Mouse (Mus musculus) layer of hippocampus, adult 8-10 months (tissue): Measurements from ENCODE around the gene Nfix. TPM values are rescaled to one million over a fixed set of nuclear protein-coding genes. Genes with fewer than 3 reads are reported as not detected.

Source experiments
- DNase-seq, 2 experiments: peaks; one replicate each; pipeline ENCODE4 v3.0.0; 2022; ENCODE audit warnings: low spot score in 2 of 2
- total RNA-seq, 4 experiments: library from RNA; stranded (reverse); gene quantifications; 2 replicates each; pipeline ENCODE4 v1.2.4; 2022

The Nfix gene
- total RNA-seq, 4 experiments from 2014 or later = 453 to 552 (median 494) TPM

- DNase-seq = no peak
These were observed 16.8 kb downstream of the Nfix start for GRCm38 (mm10) chr8:84783198-84783918.

- peak in 1 of 2 experiments; percentile 42 for DNase-seq
These were observed 17.5 kb downstream of the Nfix start for GRCm38 (mm10) chr8:84782680-84783079.

DNA sequence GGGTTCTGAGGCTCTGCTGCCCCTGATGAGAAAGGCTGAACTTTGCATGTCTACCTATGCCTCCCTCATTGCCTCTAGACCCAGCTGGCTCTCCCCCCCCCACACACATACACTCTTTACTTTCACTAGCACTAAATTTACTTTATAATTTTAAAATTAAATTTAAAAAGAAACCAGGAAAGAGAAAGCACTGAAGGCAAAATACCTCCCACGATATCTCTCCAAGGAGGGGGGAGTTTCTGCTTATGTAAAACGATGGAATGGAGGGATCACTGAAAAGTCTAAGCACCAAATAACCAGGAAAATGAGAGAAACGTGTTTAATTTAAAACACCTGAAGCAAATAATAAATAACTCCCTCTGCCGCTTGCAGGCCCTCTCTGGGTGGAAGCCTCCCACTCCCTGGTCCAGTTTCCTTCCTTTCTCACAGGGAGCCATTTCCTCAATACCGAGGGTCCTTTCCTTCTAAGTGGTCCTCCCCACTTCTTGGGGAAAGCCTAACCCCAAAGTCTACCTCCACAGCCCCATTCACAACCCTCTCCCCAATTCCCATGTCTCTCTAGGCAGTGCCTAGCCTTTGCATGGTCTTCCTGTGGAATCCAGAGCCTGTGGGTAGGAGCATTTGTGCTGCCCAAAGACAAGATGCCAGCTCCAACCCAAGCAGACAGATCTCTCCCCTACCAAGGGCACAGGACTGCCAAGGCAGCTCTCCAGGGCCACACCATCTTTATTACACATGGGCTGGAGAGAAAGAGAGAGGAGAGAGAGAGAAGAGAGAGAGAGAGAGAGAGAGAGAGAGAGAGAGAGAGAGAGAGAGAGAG lies 18.2 kb downstream of the Nfix start:
- no peak for DNase-seq

DNA sequence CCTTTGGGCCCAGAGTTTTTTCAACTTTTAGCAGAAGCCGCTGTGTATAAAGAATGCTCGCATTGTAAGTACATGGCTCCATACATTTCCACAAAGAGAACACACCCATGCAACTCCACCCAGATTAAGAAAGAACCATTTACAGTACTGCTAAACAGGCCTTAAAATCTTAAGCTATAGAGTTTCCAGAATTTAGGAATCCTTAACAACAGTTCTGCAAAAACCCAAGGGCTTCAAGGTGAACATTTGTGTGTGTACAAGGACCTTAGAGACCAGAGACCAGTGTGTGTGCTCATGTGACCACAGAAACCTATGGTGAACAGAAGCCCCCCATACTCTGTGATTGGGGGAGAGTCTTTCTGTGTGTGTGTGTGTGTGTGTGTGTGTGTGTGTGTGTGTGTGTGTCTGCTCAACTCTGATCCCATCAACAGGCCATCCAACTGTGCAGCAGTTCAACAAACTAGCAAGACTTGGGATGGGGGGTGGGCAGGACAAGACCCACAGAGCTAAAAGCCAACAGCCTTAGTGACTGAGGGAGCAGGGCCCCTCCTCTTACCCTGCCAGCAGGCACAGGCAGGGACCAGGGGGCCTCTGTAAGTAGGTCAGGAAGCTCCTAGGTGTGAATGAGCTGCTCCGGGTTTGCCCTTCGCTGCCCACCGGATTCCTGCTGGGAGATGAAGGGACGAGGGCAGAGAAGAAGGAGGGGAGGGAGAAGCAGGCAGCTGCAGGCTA lies 19.0 kb downstream of the Nfix start:
- DNase-seq = no peak

GRCm38 (mm10) chr8:84780225-84780555 lies 20.0 kb downstream of the Nfix start:
- DNase-seq = no peak

DNA sequence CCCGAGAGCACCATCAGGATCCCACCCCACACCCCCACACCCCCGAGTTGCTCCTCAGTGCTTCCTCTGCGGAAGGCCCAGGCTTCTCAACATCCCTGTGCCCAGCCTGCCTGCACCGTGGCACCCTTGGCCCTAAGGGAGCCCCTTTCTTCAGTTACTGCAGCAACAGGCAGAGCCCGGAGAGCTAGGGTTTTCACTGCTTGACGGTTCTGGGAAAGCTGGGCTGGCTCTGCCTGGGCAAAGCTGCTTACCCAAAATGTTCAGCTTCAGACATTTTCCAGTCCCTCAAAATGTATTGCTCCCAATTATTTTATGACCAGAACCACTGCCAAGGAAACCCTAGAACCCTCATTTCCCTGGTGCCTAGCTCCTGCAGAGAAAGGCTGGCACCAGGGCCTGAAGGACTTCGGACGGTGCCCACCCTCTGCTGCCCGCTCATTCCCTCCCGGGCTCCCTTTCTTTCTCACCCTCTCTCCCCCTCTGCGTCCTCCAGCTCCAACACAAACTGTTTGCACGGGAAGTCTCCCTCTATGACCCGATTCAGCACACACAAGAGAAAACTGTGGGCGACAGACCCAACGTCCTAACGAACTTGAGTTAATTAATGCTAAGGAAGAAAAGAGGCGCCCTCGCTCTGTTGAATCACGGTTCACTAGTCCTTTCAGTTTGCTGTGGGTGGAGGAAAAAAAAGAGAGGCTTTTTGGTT lies 20.5 kb downstream of the Nfix start:
- no peak for DNase-seq

GRCm38 (mm10) chr8:84778638-84779380 lies 21.3 kb downstream of the Nfix start:
- DNase-seq = no peak

DNA sequence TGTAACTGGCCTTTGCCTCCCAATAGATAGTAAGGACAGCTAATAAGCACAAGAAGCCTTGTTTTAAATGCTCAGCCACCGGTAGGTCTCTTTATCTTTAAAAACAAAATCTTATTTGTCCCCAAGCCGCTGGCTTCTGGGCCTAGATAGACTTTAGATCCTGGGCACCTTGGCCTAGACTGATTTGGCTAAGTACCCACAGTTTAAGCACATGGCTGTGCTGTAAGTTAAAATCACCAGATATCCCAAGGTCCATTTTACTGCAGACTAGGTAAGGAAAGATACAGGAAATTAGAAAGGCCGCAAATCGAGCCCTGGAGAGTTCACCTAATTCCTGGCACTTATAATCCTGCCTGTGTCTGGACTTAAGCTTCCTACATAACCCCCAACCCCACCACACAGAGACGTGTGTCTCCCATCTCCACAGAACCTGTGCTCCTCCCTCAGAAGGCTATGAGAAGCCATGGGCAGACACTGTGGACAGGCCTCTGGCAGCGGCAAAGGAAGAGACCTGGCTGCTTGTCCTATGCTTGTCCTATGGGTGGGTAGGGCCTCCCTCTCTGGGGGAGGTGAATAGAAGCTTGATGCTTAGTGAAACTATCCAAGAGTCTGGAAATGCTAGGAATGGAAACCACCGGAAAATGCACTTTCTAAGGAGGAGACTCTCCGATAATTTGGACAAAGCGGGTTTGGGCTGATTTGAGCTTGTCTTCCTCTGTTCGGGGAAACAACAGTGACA lies 22.1 kb downstream of the Nfix start:
- no peak for DNase-seq

DNA sequence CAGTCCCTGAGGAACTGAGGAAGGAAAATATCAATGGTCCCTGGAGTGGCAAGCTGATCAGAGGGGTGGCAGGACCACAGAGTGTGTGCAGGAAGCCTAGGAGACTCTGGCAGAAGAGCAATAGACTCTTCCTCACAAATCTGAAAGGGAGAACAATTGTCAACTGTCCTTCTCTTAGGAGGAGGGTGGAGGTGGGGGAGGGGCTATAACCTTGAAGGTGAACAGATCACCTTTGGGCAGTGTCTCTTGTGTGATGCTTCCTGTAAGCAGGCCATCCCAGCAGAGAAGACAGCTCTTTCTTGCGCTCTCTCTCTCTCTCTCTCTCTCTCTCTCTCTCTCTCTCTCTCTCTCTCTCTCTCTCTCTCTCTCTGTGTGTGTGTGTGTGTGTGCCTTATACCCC lies 23.6 kb downstream of the Nfix start:
- no peak for DNase-seq

- DNase-seq = no peak
These were observed 24.5 kb downstream of the Nfix start for GRCm38 (mm10) chr8:84775621-84776113.

- DNase-seq = peak; percentile 75 to 78
These were observed 25.0 kb downstream of the Nfix start for GRCm38 (mm10) chr8:84775105-84775591.

DNA sequence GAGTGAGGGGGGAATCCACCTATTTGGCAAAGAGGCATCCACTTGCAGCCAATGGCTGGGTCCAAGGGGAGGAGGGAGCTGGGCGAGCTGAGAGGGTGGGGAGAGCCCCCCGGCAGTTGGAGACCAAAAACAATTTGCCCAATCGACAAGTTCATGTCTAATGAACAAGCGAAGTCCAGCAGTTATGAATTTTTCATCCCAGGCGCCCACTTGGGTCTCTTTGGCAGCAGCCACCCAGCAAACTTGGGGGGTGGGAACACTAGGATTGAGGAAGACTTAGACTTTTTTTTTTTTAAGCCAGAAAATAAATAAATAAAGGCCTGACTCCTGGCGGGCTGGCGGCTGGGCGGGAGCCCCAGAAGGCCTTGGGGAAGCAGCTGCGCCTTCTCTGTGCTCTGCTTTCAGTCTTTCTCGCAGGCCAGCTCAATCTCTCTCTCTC lies 25.7 kb downstream of the Nfix start:
- DNase-seq = peak in 1 of 2 experiments; percentile 77

GRCm38 (mm10) chr8:84773833-84774232 lies 26.3 kb downstream of the Nfix start:
- DNase-seq = peak; percentile 84 to 87

- peak in 1 of 2 experiments; percentile 50 for DNase-seq
These were observed 26.8 kb downstream of the Nfix start for GRCm38 (mm10) chr8:84773304-84773703.

- DNase-seq = no peak
These were observed 27.5 kb downstream of the Nfix start for GRCm38 (mm10) chr8:84772628-84773027.

DNA sequence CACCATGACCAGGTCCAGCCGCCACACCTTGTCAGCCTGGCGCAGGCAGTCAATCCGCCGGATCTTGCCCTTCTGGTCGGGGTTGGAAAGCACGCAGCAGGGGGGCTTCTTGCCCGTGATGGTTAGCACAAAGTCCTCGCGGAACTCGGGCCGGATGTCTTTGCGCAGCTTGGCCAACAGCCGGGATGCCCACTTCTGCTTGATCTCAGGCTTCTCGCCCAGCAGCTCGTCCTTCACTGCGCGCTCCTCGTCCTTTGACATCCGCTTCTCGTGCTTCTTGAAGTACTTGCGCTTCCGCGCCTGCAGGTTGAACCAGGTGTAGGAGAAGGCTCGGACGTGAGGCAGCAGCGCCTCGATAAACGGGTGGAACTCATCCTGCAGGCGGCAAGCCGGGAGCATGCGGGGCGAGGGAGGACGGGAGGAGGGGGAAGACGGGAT lies 28.2 kb downstream of the Nfix start:
- DNase-seq = no peak

DNA sequence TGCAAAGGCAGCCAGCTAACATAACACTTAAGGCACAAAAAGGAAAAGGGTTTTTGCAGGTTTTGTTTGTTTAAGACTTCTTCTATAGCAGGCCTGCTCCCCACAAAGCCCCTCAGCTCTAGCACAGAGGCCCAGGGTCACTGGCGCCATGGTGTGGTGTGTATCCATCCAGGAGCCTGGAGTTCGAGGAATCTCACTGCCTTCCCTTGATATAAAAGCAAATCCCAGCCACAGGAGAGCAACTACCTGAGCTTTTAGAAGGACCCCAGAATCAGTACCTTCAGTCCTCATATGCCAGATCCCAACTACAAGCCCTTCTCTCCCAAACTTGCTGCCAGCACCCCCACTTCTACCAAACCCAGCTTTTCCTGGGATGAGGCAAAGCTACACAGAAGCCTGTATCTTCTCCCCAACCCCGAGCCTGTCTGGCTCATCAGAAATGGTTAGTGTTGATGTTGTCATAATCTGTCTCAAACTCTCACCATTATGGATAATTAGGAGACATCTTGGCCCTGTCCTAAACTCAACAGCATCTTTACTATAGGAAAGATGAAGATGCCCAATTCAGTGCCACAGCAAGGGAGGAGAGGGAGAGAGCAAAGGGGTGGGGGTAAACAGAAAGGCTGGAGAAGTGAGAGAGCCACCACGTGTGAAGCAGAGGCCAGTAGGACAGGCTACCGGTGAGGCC lies 29.0 kb downstream of the Nfix start:
- DNase-seq = no peak

GRCm38 (mm10) chr8:84770100-84770953 lies 29.8 kb downstream of the Nfix start:
- no peak for DNase-seq
